Mouse (Mus musculus): ENCODE measurements around the gene Rims1. TPM values are rescaled to one million over a fixed set of nuclear protein-coding genes. Genes with fewer than 3 reads are reported as not detected.

Gene Rims1
- total RNA-seq, 2 experiments from 2014 or later = 0.33 to 0.42 TPM

- DNase-seq = no peak
- intact Hi-C loops (cut with DNase I) = no loop called here
Measured at GRCm38 (mm10) chr1:22594841-22595240, 211.0 kb downstream of the Rims1 start.

GRCm38 (mm10) chr1:22587859-22588383, 217.9 kb downstream of the Rims1 start:
- no peak for DNase-seq
- intact Hi-C loops (cut with DNase I) = no loop called here

GRCm38 (mm10) chr1:22585560-22585959, 220.2 kb downstream of the Rims1 start:
- intact Hi-C loops (cut with DNase I) = no loop called here
- DNase-seq = no peak

- no peak for DNase-seq
- intact Hi-C loops (cut with DNase I) = no loop called here
Measured at GRCm38 (mm10) chr1:22579470-22579869, 226.3 kb downstream of the Rims1 start.

- intact Hi-C loops (cut with DNase I) = no loop called here
- DNase-seq = no peak
Measured at GRCm38 (mm10) chr1:22572720-22573119, 233.1 kb downstream of the Rims1 start.

GRCm38 (mm10) chr1:22546273-22546672, 259.5 kb downstream of the Rims1 start:
- intact Hi-C loops (cut with DNase I) = no loop called here
- no peak for DNase-seq

DNA sequence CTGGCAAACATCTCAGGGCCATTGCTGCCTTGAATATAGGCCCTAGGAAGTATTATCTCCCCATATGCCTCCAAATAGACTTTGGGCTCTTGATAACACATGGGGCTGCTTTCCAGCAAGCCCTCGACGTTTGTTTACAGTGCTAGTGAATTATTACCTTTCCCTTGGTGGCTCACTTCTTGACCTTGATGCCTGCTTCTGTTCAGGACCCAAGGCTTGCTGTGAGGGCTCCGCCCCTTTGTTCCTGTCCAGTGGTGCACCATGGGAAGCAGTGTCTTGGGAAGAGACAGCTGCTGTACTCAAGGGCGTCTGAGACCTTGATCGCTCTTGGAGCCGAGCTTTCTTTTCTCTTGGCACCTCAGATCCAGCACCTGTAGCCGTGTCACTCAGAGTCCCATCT, 267.7 kb downstream of the Rims1 start:
- no peak for DNase-seq
- intact Hi-C loops (cut with DNase I) = no loop called here

GRCm38 (mm10) chr1:22536776-22537175, 269.0 kb downstream of the Rims1 start:
- no peak for DNase-seq
- intact Hi-C loops (cut with DNase I) = no loop called here

DNA sequence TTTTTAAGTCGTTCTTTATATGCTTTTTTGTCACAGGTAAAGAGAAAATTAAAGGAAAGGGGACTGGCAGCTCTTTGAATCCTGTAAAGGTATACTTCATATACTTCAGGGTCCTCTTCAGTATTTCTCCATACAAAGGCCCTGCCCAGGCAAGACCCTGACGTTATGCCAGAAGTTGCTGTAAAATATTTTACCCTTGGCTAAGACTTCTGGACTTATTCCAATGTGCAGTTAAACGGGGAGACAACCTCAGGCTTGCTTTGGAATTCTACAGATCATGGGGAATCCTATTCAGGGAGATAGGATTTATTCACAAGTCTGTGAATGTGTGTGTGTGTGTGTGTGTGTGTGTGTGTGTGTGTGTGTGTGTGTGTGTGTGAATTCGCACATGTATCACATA, 270.7 kb downstream of the Rims1 start:
- intact Hi-C loops (cut with DNase I) = no loop called here

GRCm38 (mm10) chr1:22533146-22534096, 272.4 kb downstream of the Rims1 start:
- peak in 1 of 2 experiments; percentile 1 for DNase-seq
- intact Hi-C loops (cut with DNase I) = no loop called here

More for the DNA sequence above, 270.7 kb downstream of the Rims1 start:
- DNase-seq = no peak

DNA sequence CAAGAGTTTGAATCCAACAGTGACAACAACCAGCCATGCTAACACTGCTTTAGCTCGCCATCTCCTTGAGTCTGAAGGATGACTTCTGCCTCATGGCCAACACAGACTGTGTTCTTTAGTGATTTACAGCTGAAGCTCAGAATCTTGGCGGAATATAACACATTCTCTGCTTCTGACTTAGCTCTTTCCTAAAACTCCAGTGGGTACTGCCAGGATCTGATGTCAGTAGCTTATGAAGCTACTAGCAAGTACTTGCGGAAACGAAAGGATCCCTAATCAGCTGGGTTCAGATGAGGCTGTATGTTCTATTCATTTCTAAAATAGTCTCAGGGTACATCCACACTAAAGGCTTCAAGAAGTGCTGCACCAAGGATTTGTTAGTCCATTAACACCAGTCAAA, 290.7 kb downstream of the Rims1 start:
- DNase-seq = no peak
- intact Hi-C loops (cut with DNase I) = no loop called here

GRCm38 (mm10) chr1:22512421-22512820, 293.4 kb downstream of the Rims1 start:
- no peak for DNase-seq
- intact Hi-C loops (cut with DNase I) = no loop called here

- intact Hi-C loops (cut with DNase I) = no loop called here
Measured at GRCm38 (mm10) chr1:22511614-22512013, 294.2 kb downstream of the Rims1 start.

GRCm38 (mm10) chr1:22508735-22509615, 296.8 kb downstream of the Rims1 start:
- intact Hi-C loops (cut with DNase I) = no loop called here
- no peak for DNase-seq

More at GRCm38 (mm10) chr1:22511614-22512013, 294.2 kb downstream of the Rims1 start:
- no peak for DNase-seq

DNA sequence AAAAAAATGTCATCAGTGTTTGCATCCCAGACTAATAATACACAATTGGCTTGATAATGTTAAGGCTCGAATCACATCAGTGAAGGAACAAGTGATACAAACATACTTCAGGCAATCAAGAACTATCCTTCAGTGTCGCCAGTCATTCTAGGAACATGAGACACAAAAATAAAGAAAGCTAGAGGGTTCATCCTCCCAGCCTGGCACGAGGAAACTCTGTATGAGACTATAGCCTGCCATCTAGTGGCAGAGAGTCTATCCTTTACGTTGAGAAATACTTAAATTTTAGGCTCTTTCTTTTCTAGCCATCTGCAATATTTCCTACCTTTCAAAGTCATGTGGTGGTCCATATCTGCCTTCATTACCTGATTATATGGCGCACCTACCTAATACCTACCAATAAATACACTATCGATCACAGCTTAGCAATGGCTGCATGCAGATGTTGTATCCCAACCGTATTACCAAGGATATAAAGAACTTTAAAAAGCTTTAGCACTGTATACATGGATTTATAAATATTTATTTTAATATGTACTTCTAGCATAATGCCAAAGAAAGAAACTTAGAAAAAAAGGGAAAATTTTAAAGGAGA, 318.4 kb downstream of the Rims1 start:
- intact Hi-C loops (cut with DNase I) = no loop called here

GRCm38 (mm10) chr1:22476220-22476619, 329.6 kb downstream of the Rims1 start:
- intact Hi-C loops (cut with DNase I) = no loop called here
- DNase-seq = no peak

More for the DNA sequence above, 318.4 kb downstream of the Rims1 start:
- no peak for DNase-seq

DNA sequence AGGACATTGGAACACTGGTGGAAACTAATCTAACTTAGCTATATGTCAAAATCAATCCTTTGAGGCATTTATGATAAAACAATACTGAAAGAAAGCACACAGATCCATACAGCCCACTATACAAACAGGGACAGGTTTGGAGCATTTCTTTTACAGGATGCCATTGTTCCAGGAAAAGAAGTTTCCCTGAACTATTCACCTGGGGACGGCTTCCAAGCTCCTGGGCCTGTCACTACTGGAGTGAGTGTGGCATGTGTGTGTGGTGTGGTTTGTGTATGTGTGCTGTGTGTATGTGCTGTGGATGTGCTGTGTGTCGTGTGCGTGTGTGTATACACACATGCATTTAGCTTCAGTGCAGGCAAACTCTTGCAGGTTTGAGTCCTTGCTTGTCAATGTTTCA, 338.8 kb downstream of the Rims1 start:
- intact Hi-C loops (cut with DNase I) = no loop called here
- no peak for DNase-seq

- no peak for DNase-seq
- intact Hi-C loops (cut with DNase I) = no loop called here
Measured at GRCm38 (mm10) chr1:22466597-22466996, 339.2 kb downstream of the Rims1 start.

DNA sequence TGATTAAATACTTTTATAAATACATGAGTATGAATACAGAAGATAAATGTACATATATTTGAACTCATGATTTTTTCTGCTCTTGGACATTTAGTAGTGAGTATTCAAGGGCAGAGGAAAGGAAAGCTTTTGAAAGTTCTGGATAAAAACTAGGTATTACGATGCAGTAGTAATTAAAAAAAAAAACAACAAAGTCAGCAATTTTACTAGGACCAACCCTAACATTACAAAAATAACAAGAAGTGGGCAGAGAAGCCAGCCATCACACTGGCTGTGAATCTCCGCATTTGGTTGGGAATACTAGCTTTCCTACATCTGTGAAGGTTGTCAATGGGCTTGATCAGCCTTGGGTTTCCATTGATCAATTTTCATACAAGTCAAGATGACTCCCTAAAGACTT, 381.8 kb downstream of the Rims1 start:
- intact Hi-C loops (cut with DNase I) = no loop called here
- no peak for DNase-seq

- intact Hi-C loops (cut with DNase I) = no loop called here
- no peak for DNase-seq
Measured at GRCm38 (mm10) chr1:22422102-22422501, 383.7 kb downstream of the Rims1 start.

GRCm38 (mm10) chr1:22410173-22410572, 395.6 kb downstream of the Rims1 start:
- DNase-seq = no peak
- intact Hi-C loops (cut with DNase I) = no loop called here

Measured in heart, postnatal 36 days (tissue).